Comparison of ENCODE assay signal across 9 mouse cellular contexts in the genomic region with DNA sequence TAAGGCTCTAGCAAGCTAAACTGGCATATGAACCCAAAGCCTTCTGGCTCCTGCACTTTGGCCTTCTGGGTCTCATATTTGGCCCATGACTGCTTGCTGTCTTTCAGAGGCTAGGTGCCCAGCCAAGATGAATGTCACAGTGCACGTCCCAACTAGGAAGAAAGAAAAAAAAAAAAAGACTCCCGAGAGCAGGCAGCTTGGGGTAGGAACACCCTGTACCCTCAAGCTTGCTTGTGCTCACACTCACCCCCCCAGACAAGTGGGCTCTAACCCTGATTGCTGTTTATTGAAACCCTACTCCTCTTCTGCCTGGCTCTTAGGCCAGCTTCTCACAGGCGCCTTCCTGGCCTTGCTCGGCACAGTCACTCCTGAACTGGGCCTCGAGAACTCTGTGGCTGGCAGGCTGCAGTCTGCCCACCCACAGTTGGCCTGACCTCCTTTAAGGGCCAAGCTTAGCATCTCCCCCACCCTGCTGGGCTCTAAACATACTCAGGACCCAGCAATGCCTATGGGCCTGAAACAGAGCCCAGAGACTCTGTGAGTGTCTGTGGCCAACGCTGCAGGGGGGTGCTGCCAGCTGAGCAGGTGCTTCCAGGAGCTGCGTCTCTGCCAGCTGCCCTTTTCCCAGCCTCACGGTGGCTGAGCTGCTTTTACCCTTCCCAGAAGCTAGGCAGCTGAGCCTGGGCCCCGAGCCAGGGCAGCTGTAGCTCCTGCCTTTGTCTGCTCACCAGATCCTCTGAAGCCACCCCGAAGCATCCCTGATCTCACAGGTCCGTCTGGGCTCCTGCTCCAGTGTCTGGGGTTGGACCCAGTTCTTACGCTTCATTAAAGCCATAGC. TPM values are rescaled to one million over a fixed set of nuclear protein-coding genes. Genes with fewer than 3 reads are reported as not detected.
DNase-seq lines count a peak whose midpoint lies in the region; ATAC-seq lines count a peak whose summit lies in the region.
"Had no signal": no experiment of that assay in that cellular context is flagged by ENCODE, and none has a peak within 500 bp of the region (broad histone marks: within the 10 kb centered on the region; RNA-seq: fewer than 3 reads in every experiment).

No protein-coding gene starts in this region.

- no peak overlapping the region for H3K27ac ChIP-seq in kidney, embryonic 15.5 days
- H3K27ac ChIP-seq in embryonic facial prominence, embryonic 12.5 days = peak overlapping the region; percentile 63

- no peak overlapping the region for H3K9ac ChIP-seq in kidney, embryonic 15.5 days
- no peak overlapping the region for H3K9ac ChIP-seq in embryonic facial prominence, embryonic 12.5 days

- peak; percentile 57 for DNase-seq in kidney, adult 18-20 months
- DNase-seq in heart, adult 9 months (ENCODE audit: low spot score in 2 of 2) = peak; percentile 69 to 75
- peak; percentile 52 for DNase-seq in layer of hippocampus, adult 9-11 months
- DNase-seq in retina, embryonic 14.5 days (ENCODE audit: low spot score) = peak; percentile 63
- DNase-seq in embryo, embryonic 9.5 days (ENCODE audit: extremely low spot score) = no peak
- DNase-seq in cerebellum, adult 8-10 months = no peak

- 55% methylated on average over 12 of the region's 12 CpGs for WGBS in kidney, embryonic 15.5 days
- WGBS in embryonic facial prominence, embryonic 12.5 days = 56% methylated on average over 12 of the region's 12 CpGs

- H3K9me3 ChIP-seq in kidney, embryonic 15.5 days (replicated peaks) = no peaks in the 10 kb centered on the region
- H3K9me3 ChIP-seq in embryonic facial prominence, embryonic 12.5 days = no peaks in the 10 kb centered on the region

- H3K4me1 ChIP-seq in kidney, embryonic 15.5 days = 0 out of 2 replicates have a peak, but pooled peaks cover 4% of the 10 kb centered on the region
- H3K4me1 ChIP-seq in embryonic facial prominence, embryonic 12.5 days = 0 out of 2 replicates have a peak, but pooled peaks cover 4% of the 10 kb centered on the region

- H3K4me2 ChIP-seq in kidney, embryonic 15.5 days = no peak overlapping the region
- no peak overlapping the region for H3K4me2 ChIP-seq in embryonic facial prominence, embryonic 12.5 days (replicated peaks)

- no peaks in the 10 kb centered on the region for H3K27me3 ChIP-seq in kidney, embryonic 15.5 days
- H3K27me3 ChIP-seq in embryonic facial prominence, embryonic 12.5 days = no peaks in the 10 kb centered on the region

- no peaks in the 10 kb centered on the region for H3K36me3 ChIP-seq in kidney, embryonic 15.5 days
- H3K36me3 ChIP-seq in embryonic facial prominence, embryonic 12.5 days = no peaks in the 10 kb centered on the region

- no peak for ATAC-seq in kidney, embryonic 15.5 days (replicated peaks; ENCODE audit: low FRiP score)
- ATAC-seq in embryonic facial prominence, embryonic 12.5 days (ENCODE audit: insufficient number of reproducible peaks, insufficient read depth, low FRiP score, low TSS enrichment) = peak; percentile 31; the same call in 1 of the 2 replicates

- no peak overlapping the region for H3K4me3 ChIP-seq in kidney, embryonic 15.5 days (replicated peaks)
- H3K4me3 ChIP-seq in embryonic facial prominence, embryonic 12.5 days = no peak overlapping the region

RNA-seq across cellular contexts. Expression of gene Ntsr2, which starts 9.5 kb away (rescaled TPM):
- 0.26 and 0.46 TPM in 2 replicates for polyA plus RNA-seq in kidney, embryonic 15.5 days (2015; fragmentation: Nextera tagmentation; extraction: Ambion mirVana)
- 0.10 TPM in 1 of 2 replicates, not detected in the other for polyA plus RNA-seq in embryonic facial prominence, embryonic 12.5 days (2016; fragmentation: Nextera tagmentation; extraction: Ambion mirVana)
- polyA plus RNA-seq: stomach, embryonic 14.5 days had no signal

RNA-seq across cellular contexts. Expression of gene Lpin1, which starts 33.0 kb away (rescaled TPM):
- 5.5 and 6.8 TPM in 2 replicates for polyA plus RNA-seq in kidney, embryonic 15.5 days (2015; fragmentation: Nextera tagmentation; extraction: Ambion mirVana)
- polyA plus RNA-seq in embryonic facial prominence, embryonic 12.5 days (2016; fragmentation: Nextera tagmentation; extraction: Ambion mirVana) = 8.0 and 8.8 TPM in 2 replicates

Comparison
In these comparisons a context has a peak if more than half of its experiments do, and no peak if none do; other contexts are left out.
1. DNase-seq: peak in kidney, adult 18-20 months (single experiment), heart, adult 9 months (2 of 2), layer of hippocampus, adult 9-11 months (single experiment) and retina, embryonic 14.5 days (single experiment); none in embryo, embryonic 9.5 days (single experiment) and cerebellum, adult 8-10 months (single experiment).